Mouse (Mus musculus) intestine, embryonic 14.5 days (tissue): ENCODE data around the gene Gm2564. TPM values are rescaled to one million over a fixed set of nuclear protein-coding genes. Genes with fewer than 3 reads are reported as not detected.
"Not testable (repeated sequence)": the region's sequence is repeated elsewhere in the genome, so short reads cannot be mapped to it uniquely, and the experiment has no call there.

ENCODE experiments used
- ATAC-seq: fragments of 200-750 bp; cut with Nextera tagmentation; replicated peaks from 2 replicates; pipeline ENCODE4 v1.8.0; 2017; ENCODE audit warnings: low read depth, moderate number of reproducible peaks, moderate TSS enrichment, moderate library complexity; ENCODE audit not compliant: low FRiP score, low TSS enrichment
- DNase-seq: peaks from one replicate; pipeline ENCODE4 v3.0.0-alpha.2; 2018; ENCODE audit warnings: low spot score
- H3K27ac ChIP-seq: fragments of 300-500 bp; sonication (generic); 2 replicates; pipeline ENCODE4 v1.5.1; 2014; ENCODE audit warnings: low read depth, mild to moderate bottlenecking, control low read depth
- H3K27me3 ChIP-seq: fragments of 300-500 bp; sonication (generic); replicated peaks from 2 replicates; pipeline ENCODE4 v1.6.1; 2014; ENCODE audit warnings: low read length, control low read depth; ENCODE audit not compliant: control insufficient read depth, insufficient read depth
- H3K36me3 ChIP-seq: fragments of 300-500 bp; sonication (generic); 2 replicates; pipeline ENCODE4 v1.6.1; 2014; ENCODE audit warnings: low read length, control low read depth; ENCODE audit not compliant: control insufficient read depth, insufficient read depth
- H3K4me1 ChIP-seq: fragments of 300-500 bp; sonication (generic); replicated peaks from 2 replicates; pipeline ENCODE4 v1.6.1; 2014; ENCODE audit warnings: low read length, control low read depth, mixed read lengths; ENCODE audit not compliant: control insufficient read depth, insufficient read depth
- H3K4me2 ChIP-seq: fragments of 300-500 bp; sonication (generic); 2 replicates; pipeline ENCODE4 v1.6.1; 2014; ENCODE audit warnings: low read length
- H3K4me3 ChIP-seq: fragments of 300-500 bp; sonication (generic); 2 replicates; pipeline ENCODE4 v1.5.1; 2014; ENCODE audit warnings: low read depth, low read length, control low read depth, mixed read lengths
- H3K9ac ChIP-seq: fragments of 300-500 bp; sonication (generic); 2 replicates; pipeline ENCODE4 v1.6.1; 2014; ENCODE audit warnings: mild to moderate bottlenecking, low read length
- H3K9me3 ChIP-seq: fragments of 300-500 bp; sonication (generic); 2 replicates; pipeline ENCODE4 v1.6.1; 2016; ENCODE audit warnings: low read length, control low read depth; ENCODE audit not compliant: control insufficient read depth
- WGBS: fragments of 180-500 bp; shearing (Covaris S2); extraction: QIAGEN DNeasy Blood & Tissue Kit; methylation state at CpG from one replicate; pipeline ENCODE4 v1.1.7; 2014; 5-methylcytosine and 5-hydroxymethylcytosine counted together
- polyA plus RNA-seq: library from polyadenylated mRNA; unstranded; fragments of >200 nt; fragmentation: Nextera tagmentation; extraction: Ambion mirVana; gene quantifications from 2 replicates; pipeline ENCODE4 v1.2.1, GENCODE M21; 2014

Gene Gm2564
- 0.35 TPM in 1 of 2 replicates, not detected in the other for polyA plus RNA-seq

GRCm38 (mm10) chr4:42629419-42629818 is at the start of gene Gm2564:
Gene Gm2564 (plus strand): TSS chr4:42629719.
- H3K4me3 ChIP-seq, H3K4me1 ChIP-seq, H3K36me3 ChIP-seq, ATAC-seq, H3K9ac ChIP-seq, H3K27me3 ChIP-seq, DNase-seq, H3K4me2 ChIP-seq, H3K27ac ChIP-seq, H3K9me3 ChIP-seq: not testable (repeated sequence)
- WGBS, result no CpG with 5 or more reads among the region's 8 CpGs

- H3K27ac ChIP-seq, DNase-seq, H3K4me3 ChIP-seq, H3K4me2 ChIP-seq, H3K9me3 ChIP-seq, H3K9ac ChIP-seq, ATAC-seq, H3K27me3 ChIP-seq, H3K4me1 ChIP-seq, H3K36me3 ChIP-seq: not testable (repeated sequence)
- no CpG with 5 or more reads among the region's 5 CpGs for WGBS
Observed at GRCm38 (mm10) chr4:42611895-42612294, 17.6 kb upstream of the Gm2564 start, which contains the start of gene Gm10591. Gene Gm10591 (plus strand): TSS chr4:42612195.

GRCm38 (mm10) chr4:42654951-42655350 is 25.4 kb downstream of the Gm2564 start, which contains the start of gene Ccl27b:
Gene Ccl27b (plus strand): TSS chr4:42655251.
- ATAC-seq, DNase-seq, H3K27ac ChIP-seq, H3K4me1 ChIP-seq, H3K27me3 ChIP-seq, H3K9ac ChIP-seq, H3K4me3 ChIP-seq, H3K9me3 ChIP-seq, H3K4me2 ChIP-seq, H3K36me3 ChIP-seq: not testable (repeated sequence)
- WGBS, result no CpG with 5 or more reads among the region's 9 CpGs

GRCm38 (mm10) chr4:42661793-42662192 is 32.3 kb downstream of the Gm2564 start, which contains the start of gene Il11ra2:
Gene Il11ra2 (minus strand): TSS chr4:42661893.
- not testable (repeated sequence) for DNase-seq, H3K36me3 ChIP-seq, ATAC-seq, H3K4me2 ChIP-seq, H3K27ac ChIP-seq, H3K27me3 ChIP-seq, H3K9me3 ChIP-seq, H3K4me3 ChIP-seq, H3K9ac ChIP-seq, H3K4me1 ChIP-seq
- WGBS, result no CpG with 5 or more reads among the region's 3 CpGs

- ATAC-seq, H3K4me2 ChIP-seq, H3K9ac ChIP-seq, H3K36me3 ChIP-seq, H3K27me3 ChIP-seq, H3K4me1 ChIP-seq, H3K4me3 ChIP-seq, DNase-seq, H3K27ac ChIP-seq, H3K9me3 ChIP-seq: not testable (repeated sequence)
- WGBS, result no CpG with 5 or more reads among the region's 4 CpGs
Observed at GRCm38 (mm10) chr4:42675415-42675814, 45.9 kb downstream of the Gm2564 start.

- not testable (repeated sequence) for H3K4me3 ChIP-seq, H3K4me1 ChIP-seq, H3K9ac ChIP-seq, DNase-seq, ATAC-seq, H3K9me3 ChIP-seq, H3K4me2 ChIP-seq, H3K27ac ChIP-seq, H3K27me3 ChIP-seq, H3K36me3 ChIP-seq
- no CpG with 5 or more reads among the region's 7 CpGs for WGBS
Observed at GRCm38 (mm10) chr4:42679365-42679764, 49.8 kb downstream of the Gm2564 start.

- not testable (repeated sequence) for DNase-seq, H3K27ac ChIP-seq, H3K4me3 ChIP-seq, H3K4me1 ChIP-seq, H3K27me3 ChIP-seq, H3K4me2 ChIP-seq, H3K36me3 ChIP-seq, H3K9ac ChIP-seq, ATAC-seq, H3K9me3 ChIP-seq
- WGBS, result no CpG with 5 or more reads among the region's 32 CpGs
Observed at GRCm38 (mm10) chr4:42680374-42681356, 51.1 kb downstream of the Gm2564 start.
